Mouse (Mus musculus) embryonic fibroblast, embryonic 13.5 days (primary cell): ENCODE measurements around the gene Brat1.

Source experiments
- CTCF ChIP-seq: IDR thresholded peaks from 2 replicates; pipeline ENCODE4 v1.5.1; 2011; ENCODE audit warnings: mild to moderate bottlenecking, control low read depth, low read length, moderate library complexity, borderline replicate concordance; ENCODE audit not compliant: insufficient read depth
- POLR2A ChIP-seq: IDR thresholded peaks from 2 replicates; pipeline ENCODE4 v1.6.1; 2011; ENCODE audit warnings: low read depth, mild to moderate bottlenecking, control low read depth, low read length, moderate library complexity

DNA sequence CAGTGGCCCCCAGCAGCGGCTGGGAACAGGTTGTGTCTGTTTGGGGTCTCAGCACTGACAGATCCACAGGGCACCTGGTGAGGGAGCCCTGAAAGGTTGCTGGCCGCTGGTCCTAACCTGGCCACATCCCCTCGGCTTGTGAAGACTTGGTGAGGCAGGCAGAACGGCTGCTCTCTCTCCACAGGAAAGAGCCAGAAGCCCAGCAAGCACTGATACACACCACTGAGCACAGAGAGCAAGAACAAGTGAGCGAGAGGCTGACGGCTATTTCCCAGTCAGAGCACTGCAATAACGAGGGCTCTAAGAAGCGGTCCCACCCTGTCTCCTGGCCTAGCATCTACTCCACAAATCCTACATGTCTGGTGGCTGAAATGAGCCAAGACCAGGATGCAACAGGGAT lies 54.1 kb downstream of the Brat1 start:
- TF ChIP-seq CTCF (no peak), POLR2A (no peak)
